Mouse (Mus musculus) stomach, adult 2 months (tissue): ENCODE results near the gene Themis3. TPM values are rescaled to one million over a fixed set of nuclear protein-coding genes. Genes with fewer than 3 reads are reported as not detected.

Experiments
- polyA plus RNA-seq: library from polyadenylated mRNA; depleted of rRNA; stranded (reverse); fragments of >200 nt; gene quantifications from 2 replicates; pipeline ENCODE4 v1.2.3, GENCODE M21; 2012; rRNA removed

The Themis3 gene
- 0.03 and 0.06 TPM in 2 replicates for polyA plus RNA-seq

DNA sequence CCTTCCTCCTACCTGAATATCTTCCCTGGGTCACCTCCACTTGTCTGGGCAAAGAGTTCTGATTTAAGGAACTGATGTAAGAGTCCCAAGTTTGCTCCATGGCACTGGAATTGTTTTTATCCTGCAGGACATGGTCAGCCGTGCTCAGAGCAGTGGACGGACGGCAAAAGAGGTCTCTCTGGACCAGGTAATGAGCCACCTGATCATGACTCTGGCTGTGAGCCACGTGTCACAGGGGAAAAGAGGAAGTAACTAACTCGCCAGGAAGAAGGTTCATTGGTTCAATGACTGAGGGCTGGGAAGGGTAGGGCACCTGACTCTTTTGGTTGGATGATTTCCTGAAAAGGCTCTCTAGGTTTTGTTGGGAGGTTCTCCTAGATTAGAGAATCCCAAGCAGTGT is at the start of gene Themis3:
TSS of gene Themis3 (minus strand) at position 187 of the 400 bp plus-strand sequence.

DNA sequence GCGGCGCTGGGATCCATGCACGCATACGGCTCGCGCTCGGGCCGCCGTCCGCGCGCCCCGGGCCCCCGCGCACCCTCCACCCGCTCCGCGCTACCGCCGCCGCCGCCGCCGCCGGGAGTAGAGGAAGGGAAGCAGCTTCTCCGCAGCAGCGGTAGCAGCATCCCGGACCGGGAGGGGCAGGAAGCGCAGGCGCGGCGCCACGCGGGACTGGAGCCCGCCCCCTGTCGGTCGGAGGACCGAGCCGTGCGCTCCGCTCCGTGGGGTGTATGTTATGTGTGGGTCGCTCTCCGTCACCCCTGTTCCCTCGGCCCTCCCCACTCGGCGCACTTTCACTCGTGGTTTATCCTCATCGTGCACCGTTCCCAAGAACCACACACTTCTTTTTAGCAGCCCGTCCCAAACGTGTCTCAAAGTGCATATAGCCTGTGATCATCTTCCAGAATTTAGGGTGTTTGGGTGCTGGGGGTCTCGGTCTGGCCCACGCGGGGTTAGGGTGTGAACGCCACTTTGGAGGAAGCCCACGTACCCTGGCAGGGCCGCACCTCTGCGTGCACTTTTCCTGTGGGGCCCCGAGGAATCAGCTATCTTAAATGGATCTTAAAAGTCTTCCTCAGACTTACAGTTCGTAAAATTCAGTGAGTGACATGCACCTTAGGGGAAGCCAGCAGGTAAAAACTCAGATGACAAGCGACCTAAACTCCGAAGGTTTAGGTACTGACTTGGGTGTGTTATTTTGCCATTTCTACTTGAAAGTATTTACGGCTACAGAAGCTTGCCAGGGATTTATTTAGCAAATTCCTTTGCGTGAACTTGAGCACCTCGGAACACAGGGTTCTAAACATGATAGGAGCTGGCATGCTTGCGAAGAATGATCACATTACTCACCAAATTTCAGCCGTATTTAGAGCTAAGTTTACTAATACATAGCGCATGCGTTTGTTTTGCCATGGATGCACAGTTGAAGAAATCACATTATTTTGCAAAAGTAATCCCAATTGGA is 74.6 kb downstream of the Themis3 start, which contains the start of gene Rab12:
TSS of gene Rab12 (minus strand) at position 176 of the 1,000 bp plus-strand sequence.

Other genes with a start within 250 kb of the Themis3 start
- gene Mtcl1, start 144.9 kb downstream of the Themis3 start, polyA plus RNA-seq: 3.2 and 3.6 TPM in 2 replicates
- 12.1 and 18.8 TPM in 2 replicates for gene Rab12, start 74.9 kb downstream of the Themis3 start, polyA plus RNA-seq